Mouse (Mus musculus): Measurements from ENCODE around the gene Rcc2. TPM values are rescaled to one million over a fixed set of nuclear protein-coding genes. Genes with fewer than 3 reads are reported as not detected.

The Rcc2 gene
- polyA plus RNA-seq (2012; rRNA removed) (44.0 and 50.3 TPM in 2 replicates), polyA plus RNA-seq (2014; fragmentation: Nextera tagmentation; extraction: Ambion mirVana) (16.5 and 27.6 TPM in 2 replicates)

DNA sequence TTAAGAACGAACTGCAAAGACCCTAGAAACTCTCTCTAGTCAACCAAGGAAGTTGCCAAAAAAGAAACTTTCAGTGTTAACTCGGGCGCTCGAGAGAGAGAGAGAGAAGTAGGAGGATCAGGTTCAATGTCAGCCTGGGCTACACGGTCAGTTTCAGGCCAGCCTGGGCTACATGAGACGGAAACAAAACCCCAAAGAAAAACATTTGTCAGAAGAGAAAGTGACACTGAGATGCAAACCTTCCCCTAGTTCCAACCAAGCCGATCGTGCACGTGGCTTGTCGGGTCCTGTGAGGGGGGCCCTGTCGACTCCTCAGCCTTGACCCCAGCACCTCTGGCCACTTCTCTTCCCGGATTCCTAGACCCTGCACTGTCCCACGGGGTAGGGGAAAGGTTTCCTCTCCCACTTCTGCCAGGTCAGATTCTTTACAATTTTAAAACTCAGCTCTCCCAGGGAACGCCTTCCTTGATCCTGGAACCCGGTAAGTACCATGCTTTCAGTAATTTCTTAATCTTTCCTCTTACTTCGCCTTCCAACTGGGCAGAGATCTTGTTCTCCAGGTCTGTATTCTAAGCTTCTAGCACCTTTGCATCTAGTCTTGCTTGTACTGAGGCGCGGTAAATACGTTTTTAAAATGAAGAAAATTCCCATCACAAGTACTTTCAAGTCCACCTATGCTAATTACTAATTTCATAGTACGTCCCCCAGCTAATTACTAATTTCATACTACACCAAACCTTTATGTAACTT is at the start of gene Rcc2:
Gene Rcc2 (plus strand): TSS at position 273 of the 750 bp plus-strand sequence.
- 5% methylated on average over 20 of the region's 20 CpGs for WGBS (ENCODE audit: insufficient replicate concordance)
- DNase-seq (ENCODE audit: low read depth in 3 of 3, low spot score in 3 of 3) (no peak), ATAC-seq (ENCODE audit: insufficient read depth) (no peak)
- Histone ChIP-seq H3K27ac (peak within 1 kb of the TSS; percentile 84), H3K9me3 (ENCODE audit: control insufficient read depth, low read length) (no peaks in the 10 kb centered on the region), H3K4me3 (ENCODE audit: insufficient read depth in 1 of 2, low read depth in 2 of 2, low read length in 2 of 2) (peak within 1 kb of the TSS; percentile 75 to 83), H3K27me3 (ENCODE audit: control insufficient read depth, insufficient read depth, low read length) (no peaks in the 10 kb centered on the region), H3K36me3 (replicated peaks; ENCODE audit: control insufficient read depth, insufficient read depth, low read depth) (peaks cover 3% of the 10 kb centered on the region; the same call in 1 of the 2 replicates), H3K4me1 (replicated peaks; ENCODE audit: control insufficient read depth in 2 of 2, insufficient read depth in 2 of 2, low read length in 1 of 2) (peaks cover 45 to 49% of the 10 kb centered on the region in 2 experiments), H3K9ac (replicated peaks) (peak within 1 kb of the TSS; percentile 94), H3K4me2 (ENCODE audit: low read depth) (peak within 1 kb of the TSS; percentile 97)
- no peak for TF ChIP-seq CTCF (IDR thresholded peaks at IDR 0.05; ENCODE audit: low read depth)
- peak; percentile 2; the same call in 1 of the 2 replicates for TF ChIP-seq EP300 (IDR thresholded peaks at IDR 0.05; ENCODE audit: low read depth)

DNA sequence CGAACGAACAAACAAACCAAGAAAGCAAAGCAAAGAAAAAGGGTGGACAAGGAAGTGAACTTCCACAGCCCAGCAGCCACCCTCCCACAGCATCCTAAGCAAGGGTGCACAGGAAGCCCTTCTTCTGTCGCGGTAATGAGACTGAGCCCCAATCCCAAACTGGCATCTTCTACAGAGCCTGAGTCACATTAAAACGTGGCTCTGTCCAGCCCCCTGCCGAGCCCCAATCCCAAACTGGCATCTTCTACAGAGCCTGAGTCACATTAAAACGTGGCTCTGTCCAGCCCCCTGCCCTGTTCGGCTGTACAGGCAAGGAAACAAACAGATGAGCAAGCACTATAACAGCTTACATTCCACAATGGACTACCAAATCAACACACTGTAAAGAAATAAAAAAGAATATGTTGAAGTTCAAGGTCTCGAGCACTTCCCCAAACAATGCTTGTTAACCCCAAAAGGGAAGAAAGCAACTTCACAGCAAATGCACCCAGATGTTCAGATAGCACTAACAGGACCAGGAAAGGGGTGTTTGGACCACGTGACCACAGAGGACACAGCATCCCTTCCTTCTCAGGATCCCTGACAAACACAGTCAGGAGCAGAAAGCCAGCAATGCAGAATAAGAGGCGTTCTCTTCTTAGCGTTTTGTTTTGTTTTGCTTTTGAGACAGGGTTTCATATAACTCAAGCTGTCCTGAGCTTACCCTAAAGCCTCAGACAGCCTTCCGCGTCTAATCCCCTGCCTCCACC is 46.3 kb upstream of the Rcc2 start:
- no peaks in the 10 kb centered on the region for H3K36me3 ChIP-seq (replicated peaks; ENCODE audit: control insufficient read depth, insufficient read depth, low read depth)
- H3K27me3 ChIP-seq (ENCODE audit: control insufficient read depth, insufficient read depth, low read length), result peaks cover 2% of the 10 kb centered on the region
- H3K9ac ChIP-seq (replicated peaks), result no peak overlapping the region
- H3K4me2 ChIP-seq (ENCODE audit: low read depth), result no peak overlapping the region
- no peak for TF ChIP-seq EP300 (IDR thresholded peaks at IDR 0.05; ENCODE audit: low read depth)
- no peak for TF ChIP-seq CTCF (IDR thresholded peaks at IDR 0.05; ENCODE audit: low read depth)
- no peaks in the 10 kb centered on the region for H3K9me3 ChIP-seq (ENCODE audit: control insufficient read depth, low read length)
- no peak overlapping the region for H3K27ac ChIP-seq
- 26% methylated on average over 14 of the region's 14 CpGs for WGBS (ENCODE audit: insufficient replicate concordance)
- ATAC-seq (ENCODE audit: insufficient read depth), result no peak
- H3K4me1 ChIP-seq (replicated peaks; ENCODE audit: control insufficient read depth in 2 of 2, insufficient read depth in 2 of 2, low read length in 1 of 2), result no peaks in the 10 kb centered on the region
- DNase-seq (ENCODE audit: low read depth in 3 of 3, low spot score in 3 of 3), result no peak
- no peak overlapping the region for H3K4me3 ChIP-seq (ENCODE audit: insufficient read depth in 1 of 2, low read depth in 2 of 2, low read length in 2 of 2)

- Histone ChIP-seq H3K9ac (replicated peaks) (no peak overlapping the region), H3K27ac (no peak overlapping the region), H3K9me3 (ENCODE audit: control insufficient read depth, low read length) (no peaks in the 10 kb centered on the region), H3K36me3 (replicated peaks; ENCODE audit: control insufficient read depth, insufficient read depth, low read depth) (no peaks in the 10 kb centered on the region), H3K4me3 (ENCODE audit: insufficient read depth in 1 of 2, low read depth in 2 of 2, low read length in 2 of 2) (no peak overlapping the region), H3K4me2 (ENCODE audit: low read depth) (no peak overlapping the region), H3K4me1 (replicated peaks; ENCODE audit: control insufficient read depth in 2 of 2, insufficient read depth in 2 of 2, low read length in 1 of 2) (no peaks in the 10 kb centered on the region), H3K27me3 (ENCODE audit: control insufficient read depth, insufficient read depth, low read length) (no peaks in the 10 kb centered on the region)
- 31% methylated on average over 8 of the region's 8 CpGs for WGBS (ENCODE audit: insufficient replicate concordance)
- no peak for DNase-seq (ENCODE audit: low read depth in 3 of 3, low spot score in 3 of 3)
- no peak for ATAC-seq (ENCODE audit: insufficient read depth)
- TF ChIP-seq EP300 (IDR thresholded peaks at IDR 0.05; ENCODE audit: low read depth) (no peak), CTCF (IDR thresholded peaks at IDR 0.05; ENCODE audit: low read depth) (no peak)
Observed at GRCm38 (mm10) chr4:140654798-140655197, 45.5 kb upstream of the Rcc2 start.

- ATAC-seq (ENCODE audit: insufficient read depth) (no peak), DNase-seq (ENCODE audit: low read depth in 3 of 3, low spot score in 3 of 3) (no peak)
- Histone ChIP-seq H3K4me1 (replicated peaks; ENCODE audit: control insufficient read depth in 2 of 2, insufficient read depth in 2 of 2, low read length in 1 of 2) (no peaks in the 10 kb centered on the region), H3K4me3 (ENCODE audit: insufficient read depth in 1 of 2, low read depth in 2 of 2, low read length in 2 of 2) (no peak overlapping the region), H3K27ac (no peak overlapping the region), H3K9me3 (ENCODE audit: control insufficient read depth, low read length) (no peaks in the 10 kb centered on the region), H3K9ac (replicated peaks) (no peak overlapping the region), H3K4me2 (ENCODE audit: low read depth) (no peak overlapping the region), H3K36me3 (replicated peaks; ENCODE audit: control insufficient read depth, insufficient read depth, low read depth) (no peaks in the 10 kb centered on the region), H3K27me3 (ENCODE audit: control insufficient read depth, insufficient read depth, low read length) (no peaks in the 10 kb centered on the region)
- WGBS (ENCODE audit: insufficient replicate concordance), result 65% methylated on average over 8 of the region's 8 CpGs
- TF ChIP-seq CTCF (IDR thresholded peaks at IDR 0.05; ENCODE audit: low read depth) (no peak), EP300 (IDR thresholded peaks at IDR 0.05; ENCODE audit: low read depth) (no peak)
Observed at GRCm38 (mm10) chr4:140656529-140656928, 43.8 kb upstream of the Rcc2 start.
